Mouse (Mus musculus): ENCODE measurements around the gene Car8.

The Car8 gene

DNA sequence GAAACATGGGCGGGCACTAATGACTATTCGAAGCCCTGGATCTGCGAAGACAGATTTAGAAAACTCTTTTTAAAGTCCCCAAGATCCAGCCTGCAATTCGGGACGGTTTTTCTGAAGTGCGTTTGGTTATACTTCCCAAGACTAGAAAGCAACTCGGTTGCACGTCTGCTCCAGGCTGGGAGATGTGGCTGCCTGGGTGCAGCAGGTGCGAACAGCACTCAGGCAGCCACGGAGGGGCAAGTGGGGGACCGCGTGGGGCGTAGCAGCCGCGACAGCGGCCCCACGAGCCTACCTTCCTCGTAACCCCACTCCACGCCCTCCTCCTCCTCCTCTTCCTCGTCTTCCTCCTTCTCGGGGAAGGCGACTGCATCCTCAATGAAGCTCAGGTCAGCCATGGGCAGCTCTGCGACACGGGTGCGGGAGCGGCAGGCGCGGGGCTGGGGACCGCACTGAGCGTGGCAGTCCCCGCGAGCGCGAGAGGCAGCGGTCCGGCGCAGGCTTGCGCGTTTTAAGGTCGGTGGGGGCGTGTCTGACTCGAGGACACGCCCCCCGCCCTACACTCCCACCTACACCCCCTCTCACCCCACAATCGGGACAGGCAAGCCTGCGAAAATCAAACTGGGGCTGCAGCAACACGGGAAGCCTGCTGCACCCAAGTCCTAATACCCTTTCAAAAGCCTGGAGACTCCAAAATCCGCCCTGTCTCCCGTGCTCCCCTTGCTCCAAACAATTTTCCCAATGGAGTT lies at the start of gene Car8:
TSS of gene Car8 (minus strand) at position 482 of the 746 bp plus-strand sequence.
- peak in 1 of 2 experiments; percentile 26 for DNase-seq (ENCODE audit: low spot score in 2 of 2)

DNA sequence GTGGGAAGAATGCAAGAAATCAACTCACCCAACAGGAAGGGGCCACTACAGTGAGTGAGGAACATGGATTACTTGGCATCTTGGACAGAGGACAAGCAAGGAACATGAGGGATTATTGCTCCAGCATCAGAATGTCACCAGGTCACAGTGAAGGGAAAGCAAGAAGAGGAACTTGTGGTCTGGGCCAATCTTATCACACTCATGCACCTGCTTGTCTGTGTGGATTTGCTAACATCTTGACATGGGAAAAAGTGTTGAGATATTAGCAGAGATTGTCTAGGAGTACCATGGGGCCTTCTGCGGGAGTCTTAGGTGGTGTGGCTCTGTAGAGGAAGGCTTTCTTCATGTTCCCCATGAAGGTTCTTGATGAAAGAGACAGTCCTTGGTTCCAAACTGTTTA lies 46.1 kb upstream of the Car8 start:
- no peak for DNase-seq (ENCODE audit: low spot score in 2 of 2)

DNA sequence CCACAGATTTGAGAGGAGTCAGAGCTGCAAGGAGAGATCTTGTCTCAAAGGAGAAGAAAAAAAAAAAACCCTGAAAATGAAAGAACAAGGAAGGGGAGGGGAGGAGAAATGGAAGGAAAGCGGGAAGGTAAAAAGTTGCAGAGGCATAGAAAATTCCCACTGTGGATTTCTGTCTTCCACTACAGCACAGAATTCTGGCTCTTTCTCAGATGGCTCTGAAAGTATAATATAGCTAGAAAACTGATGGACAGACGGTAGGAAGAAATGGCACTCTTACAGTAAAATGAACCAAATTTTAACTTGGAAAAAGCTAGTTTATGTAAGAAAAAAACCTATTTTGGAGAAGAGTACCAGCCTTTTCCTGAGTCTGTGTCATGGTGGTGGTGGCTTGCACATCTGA lies 39.3 kb upstream of the Car8 start:
- no peak for DNase-seq (ENCODE audit: low spot score in 2 of 2)

DNA sequence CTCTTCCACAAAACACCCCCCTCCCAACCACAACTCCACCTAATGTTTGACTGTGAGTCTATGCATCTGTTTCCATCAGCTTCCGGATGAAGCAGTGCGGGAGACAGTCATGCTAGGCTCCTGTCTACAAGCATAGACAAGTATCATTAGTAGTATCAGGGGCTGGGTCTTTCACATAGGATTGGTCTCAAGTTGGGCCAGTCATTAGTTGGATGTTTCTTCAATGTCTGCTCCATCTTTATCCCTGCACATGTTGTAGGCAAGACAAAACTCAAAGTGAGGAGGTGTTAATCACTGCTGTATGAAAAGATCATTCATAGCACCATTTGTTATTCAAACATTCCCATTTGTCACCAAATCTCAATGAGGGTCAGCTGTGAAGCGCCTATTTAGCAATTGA lies 11.0 kb upstream of the Car8 start:
- no peak for DNase-seq (ENCODE audit: low spot score in 2 of 2)

DNA sequence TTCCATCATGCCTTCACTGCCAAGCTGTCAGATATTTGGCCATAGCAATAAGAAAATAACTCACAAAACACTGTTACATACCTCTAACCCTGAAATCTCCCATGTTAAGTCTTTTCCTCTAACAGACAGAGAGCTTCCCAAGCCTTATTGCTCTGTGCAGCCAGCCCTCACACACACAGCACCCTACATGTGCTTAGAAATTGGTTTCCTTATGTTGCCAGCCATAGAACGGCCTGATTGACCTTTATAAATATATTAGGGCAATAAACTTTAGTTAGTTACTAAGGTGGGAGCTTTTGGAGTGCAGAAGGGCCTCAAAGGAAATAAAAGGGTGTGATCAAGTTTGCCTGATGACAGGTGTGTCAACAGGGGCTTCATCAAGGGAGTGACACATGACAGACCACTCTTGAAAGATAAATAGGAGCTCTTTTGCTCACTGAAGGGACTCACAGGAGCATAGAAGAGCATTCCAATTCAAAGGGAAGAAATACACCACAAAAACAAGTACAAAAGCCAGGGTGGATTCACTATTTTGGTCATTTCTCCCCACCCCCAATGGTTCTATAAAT lies 6.7 kb upstream of the Car8 start:
- DNase-seq (ENCODE audit: low spot score in 2 of 2) = no peak

- no peak for DNase-seq (ENCODE audit: low spot score in 2 of 2)
These were observed 6.2 kb upstream of the Car8 start for GRCm38 (mm10) chr4:8245062-8245461.

DNA sequence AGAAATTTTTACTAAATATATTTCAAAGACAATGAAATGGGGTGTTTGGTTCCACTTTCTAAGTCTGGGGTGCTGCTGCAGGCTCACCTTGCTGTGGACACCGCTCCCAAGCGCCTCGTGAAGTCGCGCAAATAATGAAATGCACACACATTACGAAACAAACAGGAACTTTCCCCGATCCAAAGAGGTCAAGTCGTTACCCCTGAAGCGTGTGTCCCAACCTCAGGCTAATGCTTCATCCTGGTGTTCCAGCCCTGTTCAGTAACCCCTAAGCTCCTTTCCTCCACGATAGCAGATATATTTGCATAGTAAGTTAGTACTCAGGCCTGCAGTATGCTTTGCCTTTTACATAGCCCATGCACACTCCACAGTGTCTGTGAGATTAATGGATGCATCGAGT lies 858 bp upstream of the Car8 start:
- DNase-seq (ENCODE audit: low spot score in 2 of 2) = no peak

- DNase-seq (ENCODE audit: low spot score in 2 of 2) = no peak
These were observed 447 bp upstream of the Car8 start for GRCm38 (mm10) chr4:8239306-8239670.

DNA sequence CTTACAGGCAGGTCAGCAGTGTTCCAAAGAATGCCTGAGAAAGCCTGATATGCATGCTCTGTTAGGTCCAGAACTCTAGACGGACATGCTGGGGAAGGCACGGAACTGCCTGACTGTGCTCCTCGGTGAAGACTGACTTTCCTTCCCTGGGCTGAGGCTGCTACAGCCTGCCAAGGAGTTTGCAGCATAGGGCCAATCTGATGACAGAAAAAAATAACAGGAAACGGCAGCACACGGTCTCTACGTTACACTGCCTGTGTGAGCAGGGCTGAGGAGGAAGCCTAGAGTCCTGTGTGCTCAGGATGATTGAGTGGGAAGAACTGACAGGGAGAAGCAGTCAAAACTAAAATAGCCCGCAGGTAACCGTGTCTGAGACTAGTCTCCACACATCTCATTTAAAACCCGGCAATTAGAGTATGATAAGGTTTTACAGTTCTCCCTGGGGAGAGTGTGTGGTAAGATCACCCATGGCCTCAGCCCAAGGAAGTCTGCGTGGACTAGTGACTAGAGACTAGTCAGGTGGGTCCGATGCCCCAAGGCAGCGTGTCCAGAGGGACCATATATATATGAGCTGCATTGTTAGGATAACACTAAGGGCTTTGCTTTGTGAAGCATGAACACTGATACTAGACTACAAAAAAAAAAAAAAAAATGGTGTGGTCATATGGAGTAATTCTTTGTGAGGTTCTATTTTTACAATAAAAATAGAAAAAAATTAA lies 6.3 kb downstream of the Car8 start:
- DNase-seq (ENCODE audit: low spot score in 2 of 2) = no peak

DNA sequence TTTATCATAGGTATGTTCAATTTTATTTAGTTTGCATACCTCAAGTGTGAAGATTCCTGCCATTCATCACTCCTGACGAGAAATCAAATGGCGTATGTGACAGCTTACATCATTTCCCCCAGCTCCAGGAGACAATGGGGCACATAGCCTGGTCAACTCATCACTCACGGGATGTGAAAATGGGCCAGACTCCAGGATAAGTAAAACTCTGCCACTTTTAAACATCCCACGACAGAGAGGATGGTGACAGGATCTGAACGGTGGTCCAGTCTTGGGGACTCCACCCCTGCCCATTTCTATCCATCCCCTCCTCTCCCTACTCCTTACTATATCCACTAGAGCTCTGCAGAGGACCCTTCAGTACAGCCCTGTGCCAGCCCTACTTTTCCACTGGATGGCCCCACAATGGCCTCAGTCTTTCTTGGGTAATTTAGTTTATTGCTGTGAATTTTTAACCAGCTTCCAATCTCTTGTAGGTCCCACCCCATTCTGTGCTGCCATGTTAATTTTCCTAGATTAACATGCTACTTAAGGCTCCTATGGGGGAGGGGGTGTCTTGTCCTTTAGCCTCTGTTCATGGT lies 7.5 kb downstream of the Car8 start:
- DNase-seq (ENCODE audit: low spot score in 2 of 2) = no peak

- DNase-seq (ENCODE audit: low spot score in 2 of 2) = no peak
These were observed 9.1 kb downstream of the Car8 start for GRCm38 (mm10) chr4:8229661-8230298.

GRCm38 (mm10) chr4:8218941-8219340 lies 19.9 kb downstream of the Car8 start:
- no peak for DNase-seq (ENCODE audit: low spot score in 2 of 2)

- DNase-seq (ENCODE audit: low spot score in 2 of 2) = no peak
These were observed 20.8 kb downstream of the Car8 start for GRCm38 (mm10) chr4:8218004-8218403.

DNA sequence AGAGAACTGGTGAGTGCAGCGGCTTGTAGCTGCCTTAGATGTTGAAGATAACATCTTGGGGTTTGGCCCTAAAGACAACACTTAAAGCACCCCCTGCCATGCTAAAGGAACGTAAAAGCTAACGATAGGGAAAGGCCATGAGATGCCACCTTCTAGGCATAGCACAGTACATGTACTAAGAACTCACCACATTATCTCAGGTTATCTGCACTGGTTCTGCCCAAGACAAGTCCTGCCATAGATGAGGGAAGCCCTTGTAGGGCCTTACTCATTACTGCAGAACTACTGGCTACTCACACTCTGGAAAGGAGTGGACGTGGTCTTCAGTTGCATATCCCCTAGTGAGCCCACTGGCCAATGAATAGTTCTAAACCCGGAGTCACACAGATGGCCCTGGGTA lies 21.6 kb downstream of the Car8 start:
- no peak for DNase-seq (ENCODE audit: low spot score in 2 of 2)

- DNase-seq (ENCODE audit: low spot score in 2 of 2) = no peak
These were observed 22.3 kb downstream of the Car8 start for GRCm38 (mm10) chr4:8216551-8216950.

GRCm38 (mm10) chr4:8213661-8214060 lies 25.2 kb downstream of the Car8 start:
- no peak for DNase-seq (ENCODE audit: low spot score in 2 of 2)

- DNase-seq (ENCODE audit: low spot score in 2 of 2) = no peak
These were observed 25.8 kb downstream of the Car8 start for GRCm38 (mm10) chr4:8212873-8213569.

DNA sequence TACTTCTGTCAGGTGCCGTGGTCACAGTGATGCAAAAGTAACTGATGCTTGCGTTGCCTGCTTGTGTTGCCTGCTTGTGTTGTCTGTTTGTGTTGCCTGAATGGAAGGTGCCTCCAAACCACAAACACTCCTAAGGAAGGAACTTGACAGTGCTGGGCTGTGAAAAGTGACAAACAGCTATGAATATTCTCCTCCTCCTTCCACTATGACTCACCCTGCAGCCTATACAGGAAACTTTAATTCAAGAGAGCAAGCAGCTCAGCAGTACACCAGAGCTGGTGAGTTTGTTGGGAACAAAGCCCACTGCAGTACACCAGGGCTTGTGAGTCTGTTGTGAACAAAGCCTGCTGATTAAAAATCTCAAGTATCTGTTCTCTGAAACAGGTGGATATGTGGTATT lies 28.4 kb downstream of the Car8 start:
- no peak for DNase-seq (ENCODE audit: low spot score in 2 of 2)

GRCm38 (mm10) chr4:8207924-8208323 lies 30.9 kb downstream of the Car8 start:
- DNase-seq (ENCODE audit: low spot score in 2 of 2) = no peak

DNA sequence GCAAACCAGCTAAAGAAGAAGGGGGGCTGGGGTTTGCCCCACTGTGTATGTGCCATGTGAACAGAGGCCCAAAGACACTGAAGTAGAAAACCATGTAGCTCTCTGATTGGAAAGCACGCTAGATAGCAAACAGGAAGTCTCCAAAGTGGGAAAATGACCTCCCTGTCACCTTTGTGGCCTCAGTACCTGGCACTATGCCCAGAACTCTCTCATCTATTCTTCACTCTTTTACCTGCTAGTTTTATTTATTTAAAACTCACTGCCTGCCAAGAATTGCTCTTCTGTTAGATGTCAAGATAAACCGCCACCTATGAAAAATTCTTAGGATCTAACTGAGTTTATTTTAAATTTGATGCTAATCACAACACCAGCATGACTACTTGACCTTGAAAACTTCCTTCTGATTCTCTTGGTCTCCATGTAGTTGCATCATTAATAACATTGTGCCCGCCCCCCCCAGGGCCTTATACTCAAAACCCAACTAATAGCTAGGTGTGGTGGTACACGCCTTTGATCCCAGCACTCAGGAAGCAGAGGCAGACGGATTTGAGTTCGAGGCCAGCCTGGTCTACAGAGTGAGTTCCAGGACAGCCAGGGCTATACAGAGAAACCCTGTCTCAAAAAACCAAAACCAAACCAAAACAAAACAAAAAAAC lies 31.8 kb downstream of the Car8 start:
- no peak for DNase-seq (ENCODE audit: low spot score in 2 of 2)

DNA sequence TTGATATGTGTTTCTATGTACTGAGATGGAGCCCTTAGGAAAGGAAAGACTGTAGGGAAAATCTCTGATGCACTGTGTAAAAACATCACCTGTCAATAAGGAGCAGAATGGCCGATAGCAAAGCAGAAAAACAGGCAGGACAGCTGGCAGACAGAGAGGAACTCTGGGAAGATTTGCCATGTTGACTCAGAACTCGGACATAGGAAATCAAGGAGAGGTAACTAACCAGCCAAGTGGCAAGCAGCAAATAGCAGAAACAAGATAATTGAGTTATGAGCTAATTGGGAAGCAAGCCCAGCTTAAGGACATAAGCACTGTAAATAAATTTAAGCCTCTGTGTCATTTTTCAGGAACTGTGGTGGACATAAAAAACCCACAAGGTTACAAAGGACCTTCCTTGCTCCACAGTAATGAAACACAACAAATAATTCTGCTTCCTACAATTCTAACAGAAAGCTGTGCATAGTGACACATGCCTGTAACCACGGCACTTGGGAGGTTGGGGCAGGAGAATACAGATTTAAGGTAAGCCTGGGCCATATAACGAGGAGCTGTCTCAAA lies 33.7 kb downstream of the Car8 start:
- no peak for DNase-seq (ENCODE audit: low spot score in 2 of 2)

Data from frontal cortex, postnatal 10 days (tissue).